Mouse (Mus musculus): ENCODE results near the gene Foxi1. TPM values are rescaled to one million over a fixed set of nuclear protein-coding genes. Genes with fewer than 3 reads are reported as not detected.

The Foxi1 gene
- polyA plus RNA-seq (2012; rRNA removed): not detected in 2 replicates

- Histone ChIP-seq H3K27me3 (ENCODE audit: control insufficient read depth, insufficient read depth, low read length) (no peaks in the 10 kb centered on the region), H3K27ac (ENCODE audit: insufficient read depth, low read depth, low read length) (no peak within 1 kb of the TSS), H3K4me1 (ENCODE audit: control insufficient read depth, insufficient read depth, insufficient read length, low read length) (no peaks in the 10 kb centered on the region), H3K36me3 (ENCODE audit: control insufficient read depth, insufficient read depth, low read length) (no peaks in the 10 kb centered on the region), H3K4me3 (ENCODE audit: low read depth, low read length) (no peak within 1 kb of the TSS)
- no peak for TF ChIP-seq POLR2A (IDR thresholded peaks at IDR 0.05; ENCODE audit: low read depth, low read length)
- no peak for TF ChIP-seq CTCF (IDR thresholded peaks at IDR 0.05; ENCODE audit: extremely low read depth, insufficient read length, insufficient replicate concordance, low read depth, low read length)
- whole genome bisulfite sequencing: 53% methylated on average over 10 of the region's 10 CpGs
These were observed at the start of gene Foxi1 for GRCm38 (mm10) chr11:34207989-34208388. Foxi1 (minus strand) TSS chr11:34208089.

DNA sequence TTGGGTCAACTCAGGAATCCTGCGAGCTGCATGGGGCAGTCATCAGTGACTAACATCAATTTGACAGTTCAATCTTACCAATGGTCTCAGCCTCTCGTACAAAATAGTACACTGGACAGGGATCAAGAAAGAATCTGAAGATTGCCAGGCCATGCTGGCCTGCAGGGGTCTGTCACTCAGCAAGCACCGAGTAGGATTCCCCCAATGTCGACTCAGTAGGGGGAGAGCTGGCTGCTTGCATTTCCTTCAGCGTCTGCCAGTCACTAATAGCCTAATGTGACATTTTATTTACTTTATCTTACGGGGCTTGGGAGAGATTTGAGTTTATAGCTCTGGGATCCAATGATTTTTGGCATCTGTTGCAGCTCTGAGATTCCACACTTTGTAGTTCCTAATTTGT lies 35.1 kb upstream of the Foxi1 start:
- no peak overlapping the region for H3K27ac ChIP-seq (ENCODE audit: insufficient read depth, low read depth, low read length)
- WGBS: 30% methylated on average over 6 of the region's 6 CpGs
- H3K36me3 ChIP-seq (ENCODE audit: control insufficient read depth, insufficient read depth, low read length): no peaks in the 10 kb centered on the region
- no peaks in the 10 kb centered on the region for H3K4me1 ChIP-seq (ENCODE audit: control insufficient read depth, insufficient read depth, insufficient read length, low read length)
- no peaks in the 10 kb centered on the region for H3K27me3 ChIP-seq (ENCODE audit: control insufficient read depth, insufficient read depth, low read length)
- TF ChIP-seq CTCF (IDR thresholded peaks at IDR 0.05; ENCODE audit: extremely low read depth, insufficient read length, insufficient replicate concordance, low read depth, low read length): no peak
- no peak for TF ChIP-seq POLR2A (IDR thresholded peaks at IDR 0.05; ENCODE audit: low read depth, low read length)
- no peak overlapping the region for H3K4me3 ChIP-seq (ENCODE audit: low read depth, low read length)

- Histone ChIP-seq H3K27me3 (ENCODE audit: control insufficient read depth, insufficient read depth, low read length) (no peaks in the 10 kb centered on the region), H3K4me3 (ENCODE audit: low read depth, low read length) (no peak overlapping the region), H3K4me1 (ENCODE audit: control insufficient read depth, insufficient read depth, insufficient read length, low read length) (no peaks in the 10 kb centered on the region), H3K36me3 (ENCODE audit: control insufficient read depth, insufficient read depth, low read length) (no peaks in the 10 kb centered on the region), H3K27ac (ENCODE audit: insufficient read depth, low read depth, low read length) (no peak overlapping the region)
- WGBS: 93% methylated on average over 1 of the region's 1 CpGs
- no peak for TF ChIP-seq CTCF (IDR thresholded peaks at IDR 0.05; ENCODE audit: extremely low read depth, insufficient read length, insufficient replicate concordance, low read depth, low read length)
These were observed 32.4 kb upstream of the Foxi1 start for GRCm38 (mm10) chr11:34240252-34240651.

DNA sequence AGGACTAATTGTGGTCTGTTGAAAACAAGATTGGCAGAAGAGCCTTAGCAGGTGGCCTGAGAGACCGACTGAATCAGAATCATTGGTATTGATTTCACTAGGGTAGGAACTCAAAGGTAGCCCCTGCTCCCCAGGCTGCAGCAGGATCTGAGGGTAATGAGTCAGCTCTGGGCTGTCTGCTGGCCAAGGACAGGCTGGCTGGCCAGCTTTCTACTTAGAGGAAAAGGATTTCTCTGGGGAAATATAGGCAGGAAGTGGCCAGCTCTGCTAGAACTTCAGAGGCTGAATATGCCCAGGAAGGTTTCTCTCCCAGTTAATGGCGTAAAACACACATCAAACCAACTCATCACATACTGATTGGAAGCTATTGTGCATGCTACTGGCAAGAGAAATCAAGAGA lies 31.8 kb upstream of the Foxi1 start:
- TF ChIP-seq POLR2A (IDR thresholded peaks at IDR 0.05; ENCODE audit: low read depth, low read length) (no peak), CTCF (IDR thresholded peaks at IDR 0.05; ENCODE audit: extremely low read depth, insufficient read length, insufficient replicate concordance, low read depth, low read length) (no peak)
- H3K27ac ChIP-seq (ENCODE audit: insufficient read depth, low read depth, low read length): no peak overlapping the region
- no peak overlapping the region for H3K4me3 ChIP-seq (ENCODE audit: low read depth, low read length)
- no peaks in the 10 kb centered on the region for H3K27me3 ChIP-seq (ENCODE audit: control insufficient read depth, insufficient read depth, low read length)
- WGBS: 81% methylated on average over 2 of the region's 2 CpGs
- H3K36me3 ChIP-seq (ENCODE audit: control insufficient read depth, insufficient read depth, low read length): no peaks in the 10 kb centered on the region
- H3K4me1 ChIP-seq (ENCODE audit: control insufficient read depth, insufficient read depth, insufficient read length, low read length): no peaks in the 10 kb centered on the region

DNA sequence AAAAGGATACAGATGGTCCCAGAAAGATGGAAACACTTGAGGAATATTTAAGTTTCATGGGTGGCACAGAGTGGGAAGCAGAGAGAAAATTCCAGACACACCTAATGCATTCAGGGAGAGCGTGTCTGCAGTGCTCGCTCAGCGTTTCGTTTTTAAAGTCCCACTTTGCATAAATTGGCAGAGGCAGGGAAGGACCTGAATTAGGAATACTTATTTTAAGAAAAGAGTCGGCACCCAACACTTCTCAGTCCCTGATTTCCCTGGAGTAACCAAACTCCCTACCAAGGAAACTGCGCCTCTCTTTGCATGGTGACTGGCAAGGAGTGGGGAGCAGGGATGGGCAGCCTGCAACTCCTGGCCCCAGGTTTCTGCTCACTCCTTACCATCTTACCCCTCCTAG lies 29.0 kb upstream of the Foxi1 start:
- no peaks in the 10 kb centered on the region for H3K4me1 ChIP-seq (ENCODE audit: control insufficient read depth, insufficient read depth, insufficient read length, low read length)
- H3K27me3 ChIP-seq (ENCODE audit: control insufficient read depth, insufficient read depth, low read length): no peaks in the 10 kb centered on the region
- H3K4me3 ChIP-seq (ENCODE audit: low read depth, low read length): no peak overlapping the region
- no peak overlapping the region for H3K27ac ChIP-seq (ENCODE audit: insufficient read depth, low read depth, low read length)
- 85% methylated on average over 6 of the region's 6 CpGs for WGBS
- H3K36me3 ChIP-seq (ENCODE audit: control insufficient read depth, insufficient read depth, low read length): no peaks in the 10 kb centered on the region
- no peak for TF ChIP-seq CTCF (IDR thresholded peaks at IDR 0.05; ENCODE audit: extremely low read depth, insufficient read length, insufficient replicate concordance, low read depth, low read length)
- TF ChIP-seq POLR2A (IDR thresholded peaks at IDR 0.05; ENCODE audit: low read depth, low read length): no peak

DNA sequence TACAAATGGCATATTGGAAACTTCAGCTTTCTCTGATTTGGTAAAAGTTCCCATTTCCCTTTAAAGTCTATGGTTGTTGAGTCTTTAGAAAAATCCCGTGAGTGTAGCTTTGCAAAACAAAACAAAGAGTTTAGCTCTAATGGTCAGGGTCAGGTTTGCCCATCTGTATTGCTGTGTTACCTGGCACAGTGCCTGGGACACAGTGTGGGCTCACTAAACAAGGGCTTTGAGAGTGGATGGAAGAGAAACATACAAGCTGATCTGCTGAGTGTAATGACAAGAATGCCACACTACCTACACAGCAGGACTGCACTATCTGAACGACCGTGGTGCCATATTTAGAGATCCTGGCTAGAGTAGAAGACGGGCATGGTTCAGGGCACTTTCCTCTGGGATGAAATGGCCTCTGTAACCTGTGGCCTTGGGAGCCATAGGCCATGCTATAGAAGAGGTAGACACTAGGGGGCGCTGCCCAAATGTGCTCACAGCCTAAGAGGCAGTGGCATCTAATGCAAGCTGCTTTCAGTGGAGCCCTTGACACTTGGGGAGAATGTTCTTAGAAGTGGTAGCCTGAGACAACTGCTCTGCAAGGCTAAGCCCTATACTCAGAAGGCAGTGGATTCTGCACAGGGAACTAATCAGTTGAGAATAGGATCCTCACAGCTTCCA lies 28.3 kb upstream of the Foxi1 start:
- Histone ChIP-seq H3K4me3 (ENCODE audit: low read depth, low read length) (no peak overlapping the region), H3K27ac (ENCODE audit: insufficient read depth, low read depth, low read length) (no peak overlapping the region), H3K4me1 (ENCODE audit: control insufficient read depth, insufficient read depth, insufficient read length, low read length) (no peaks in the 10 kb centered on the region), H3K27me3 (ENCODE audit: control insufficient read depth, insufficient read depth, low read length) (no peaks in the 10 kb centered on the region), H3K36me3 (ENCODE audit: control insufficient read depth, insufficient read depth, low read length) (no peaks in the 10 kb centered on the region)
- 55% methylated on average over 5 of the region's 5 CpGs for WGBS
- TF ChIP-seq POLR2A (IDR thresholded peaks at IDR 0.05; ENCODE audit: low read depth, low read length) (no peak), CTCF (IDR thresholded peaks at IDR 0.05; ENCODE audit: extremely low read depth, insufficient read length, insufficient replicate concordance, low read depth, low read length) (peak; percentile 35; the same call in 1 of the 2 replicates)

DNA sequence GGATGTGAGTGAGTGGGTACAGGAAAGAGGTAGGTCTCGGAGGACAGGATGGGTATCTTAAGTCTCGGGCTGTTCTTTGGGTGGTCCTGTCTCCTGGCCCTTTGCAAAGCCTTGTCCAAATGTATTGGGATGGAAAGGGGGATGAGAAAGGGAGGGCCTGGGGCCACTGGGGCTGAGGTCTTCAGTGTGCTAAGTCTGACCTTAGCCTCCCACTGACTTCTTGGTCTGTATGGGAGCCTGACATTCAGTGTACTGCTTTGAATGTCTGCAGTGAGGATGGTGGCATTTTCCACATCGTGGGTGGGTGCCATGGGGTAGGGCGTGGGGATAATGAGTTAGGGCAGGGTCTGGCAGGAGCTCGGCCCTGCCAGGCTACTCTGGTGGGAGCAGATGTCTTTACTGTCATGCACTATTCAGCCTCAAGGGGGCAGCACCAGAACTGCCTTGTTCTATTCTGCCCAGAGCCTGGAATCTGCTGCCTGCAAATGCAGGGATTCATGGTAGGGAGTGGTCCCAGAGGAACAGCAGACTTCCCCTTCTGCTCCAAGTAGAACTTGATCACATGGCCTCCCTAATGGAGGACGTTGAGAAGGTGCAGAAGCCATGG lies 21.0 kb upstream of the Foxi1 start:
- Histone ChIP-seq H3K27ac (ENCODE audit: insufficient read depth, low read depth, low read length) (no peak overlapping the region), H3K4me1 (ENCODE audit: control insufficient read depth, insufficient read depth, insufficient read length, low read length) (no peaks in the 10 kb centered on the region), H3K36me3 (ENCODE audit: control insufficient read depth, insufficient read depth, low read length) (no peaks in the 10 kb centered on the region; the same call in 1 of the 2 replicates), H3K4me3 (ENCODE audit: low read depth, low read length) (no peak overlapping the region), H3K27me3 (ENCODE audit: control insufficient read depth, insufficient read depth, low read length) (no peaks in the 10 kb centered on the region)
- 43% methylated on average over 6 of the region's 6 CpGs for WGBS
- no peak for TF ChIP-seq POLR2A (IDR thresholded peaks at IDR 0.05; ENCODE audit: low read depth, low read length)
- TF ChIP-seq CTCF (IDR thresholded peaks at IDR 0.05; ENCODE audit: extremely low read depth, insufficient read length, insufficient replicate concordance, low read depth, low read length): peak; percentile 47; the same call in 1 of the 2 replicates
